Mouse (Mus musculus) ovary, postnatal 14 days (tissue): ENCODE measurements around the gene Enpp4.
A peak's percentile ranks its signal among the peaks of the same experiment; 100 is the strongest.

Experiments
- DNase-seq: peaks from one replicate; pipeline ENCODE4 v3.0.0; 2022; ENCODE audit warnings: low spot score

The Enpp4 gene

DNA sequence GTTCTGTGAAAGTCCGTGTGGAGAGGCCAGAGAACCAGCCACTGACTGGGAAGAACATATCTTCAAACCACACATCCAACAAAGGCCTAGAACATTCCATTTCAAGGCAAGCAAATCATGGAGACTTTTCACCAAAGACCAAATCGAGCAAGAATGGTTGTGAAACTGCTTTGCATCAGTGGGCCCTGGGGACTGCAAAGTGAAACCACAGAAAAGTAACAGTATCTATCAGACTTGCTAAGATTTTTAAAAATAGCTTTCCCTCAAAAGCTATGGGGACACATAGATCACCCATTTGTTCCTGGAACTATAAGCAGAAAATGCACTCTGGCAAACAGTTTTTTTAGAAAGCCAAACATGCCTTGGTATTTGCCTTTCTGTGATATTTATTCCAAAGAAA, 14.7 kb downstream of the Enpp4 start:
- DNase-seq = no peak

DNA sequence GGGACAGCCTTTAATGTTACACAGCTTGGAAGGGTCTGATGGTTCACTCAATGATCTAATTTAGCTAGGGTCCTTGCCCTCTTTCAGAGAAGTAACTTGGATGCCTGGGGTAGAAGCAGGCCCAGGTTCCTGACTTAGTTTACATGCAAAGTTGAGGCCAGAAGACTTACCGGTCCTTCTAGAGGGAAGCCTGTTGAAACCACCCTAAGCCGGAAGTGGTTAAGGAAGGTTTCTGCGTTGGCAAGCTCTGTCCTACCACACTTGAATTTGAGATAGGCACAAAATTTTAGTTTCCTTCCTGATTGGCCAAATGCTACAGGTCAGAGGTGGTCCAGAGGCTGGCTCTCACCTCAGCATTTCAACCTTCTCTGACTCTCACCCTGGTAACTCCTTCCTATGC, 17.4 kb downstream of the Enpp4 start:
- no peak for DNase-seq

DNA sequence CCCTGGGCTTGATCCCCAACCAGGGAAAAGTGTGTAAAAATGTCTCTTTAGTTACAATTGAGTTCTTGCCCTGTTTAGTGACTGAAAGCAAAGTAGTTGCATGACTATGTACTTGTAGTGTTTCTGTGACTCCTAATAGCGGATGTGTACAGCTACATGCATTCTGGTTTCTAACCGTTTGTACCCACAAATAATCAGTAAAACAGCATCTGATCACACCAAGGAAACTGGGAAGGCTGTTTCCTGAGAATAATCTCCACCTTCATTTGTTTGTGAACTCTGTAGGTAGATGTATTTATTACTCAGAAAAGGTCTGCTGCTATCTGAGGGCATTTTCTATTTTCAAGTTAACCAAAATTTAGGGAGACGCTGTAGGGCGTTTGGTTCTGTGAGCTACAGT, 22.5 kb downstream of the Enpp4 start:
- no peak for DNase-seq

DNA sequence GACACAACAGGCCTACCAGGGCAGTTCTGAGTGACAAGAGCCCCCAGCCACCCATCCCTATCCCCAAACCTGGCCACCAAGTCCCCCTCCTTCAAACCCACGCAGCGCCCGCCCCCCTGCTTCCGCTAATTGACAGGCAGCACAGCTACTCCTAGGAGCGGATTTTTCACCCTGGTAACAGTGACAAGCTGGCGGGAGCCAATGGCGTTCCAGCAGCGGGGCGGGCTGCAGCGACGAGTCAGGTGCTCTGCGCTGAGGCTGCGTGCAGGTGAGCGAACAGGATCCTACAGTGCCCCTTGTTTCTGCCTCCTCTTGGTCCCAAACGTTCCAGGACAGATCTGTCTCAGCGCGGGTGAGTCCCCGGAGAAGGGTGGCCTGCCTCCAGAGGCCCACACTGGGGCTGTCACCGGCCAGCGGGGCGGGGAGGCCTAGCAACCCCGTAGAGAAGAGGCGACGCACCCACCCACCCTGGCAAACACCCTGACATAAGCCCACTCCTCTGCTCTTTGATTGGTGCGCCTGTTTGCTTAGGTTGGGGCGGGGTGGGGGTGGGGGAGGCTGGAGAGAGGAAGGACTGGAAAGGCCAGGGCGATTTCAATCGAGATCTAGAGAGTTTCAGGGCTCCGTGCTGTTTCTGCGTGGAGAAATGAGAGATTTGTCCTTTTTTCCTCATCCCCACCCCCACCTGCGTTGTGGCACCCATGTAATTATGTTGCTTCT, 26.8 kb downstream of the Enpp4 start, which contains the start of gene Enpp5:
Gene Enpp5 (plus strand): TSS at position 183 of the 720 bp plus-strand sequence.
- peak; percentile 69 for DNase-seq

DNA sequence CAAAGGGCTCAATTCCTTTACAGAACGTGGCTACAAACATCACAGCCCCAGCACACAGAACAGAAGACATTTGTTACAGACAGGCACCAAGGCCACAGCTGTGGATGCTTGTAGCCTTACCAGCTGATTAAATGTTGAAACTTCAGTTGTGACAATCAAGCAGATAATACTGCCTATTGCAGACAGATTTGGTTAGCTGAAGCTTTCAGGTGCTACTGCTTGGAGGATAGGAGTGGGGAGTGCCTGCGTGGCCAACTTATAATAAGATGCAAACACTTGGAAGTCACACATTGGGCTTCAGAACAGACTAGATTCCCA, 27.8 kb downstream of the Enpp4 start:
- no peak for DNase-seq

DNA sequence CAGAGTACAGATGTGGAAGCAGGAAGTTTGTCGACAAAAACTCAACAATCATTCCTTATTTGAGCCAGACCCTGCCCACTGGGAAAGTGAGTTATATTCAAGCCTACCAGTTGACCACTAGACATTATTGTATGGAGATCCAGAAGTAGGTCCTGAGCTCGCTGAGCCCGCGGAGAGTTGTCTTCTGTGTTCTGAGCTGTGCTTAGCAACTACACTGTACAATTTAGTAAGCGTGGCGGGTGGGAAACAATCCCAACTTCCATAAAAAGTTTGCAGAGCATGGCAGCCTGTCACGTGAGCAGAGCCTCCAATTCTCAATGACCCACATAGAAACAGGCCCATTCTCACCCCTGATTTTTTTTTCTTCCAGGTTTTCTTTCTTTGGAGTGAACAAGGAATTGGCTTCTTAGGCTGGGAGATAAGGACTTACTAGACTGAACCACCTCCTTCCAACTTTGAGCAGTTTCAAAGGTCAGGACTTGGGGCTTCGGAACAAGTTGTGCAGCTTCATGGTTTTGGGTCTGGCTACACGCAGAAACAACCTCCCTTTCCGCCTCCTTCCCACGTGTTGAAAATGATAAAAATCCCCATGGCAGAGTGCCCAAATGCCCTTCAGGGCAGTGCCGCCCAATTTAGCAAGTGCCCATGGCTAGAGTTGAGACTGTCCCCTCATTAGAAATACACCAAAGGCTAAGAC, 28.3 kb downstream of the Enpp4 start:
- no peak for DNase-seq

DNA sequence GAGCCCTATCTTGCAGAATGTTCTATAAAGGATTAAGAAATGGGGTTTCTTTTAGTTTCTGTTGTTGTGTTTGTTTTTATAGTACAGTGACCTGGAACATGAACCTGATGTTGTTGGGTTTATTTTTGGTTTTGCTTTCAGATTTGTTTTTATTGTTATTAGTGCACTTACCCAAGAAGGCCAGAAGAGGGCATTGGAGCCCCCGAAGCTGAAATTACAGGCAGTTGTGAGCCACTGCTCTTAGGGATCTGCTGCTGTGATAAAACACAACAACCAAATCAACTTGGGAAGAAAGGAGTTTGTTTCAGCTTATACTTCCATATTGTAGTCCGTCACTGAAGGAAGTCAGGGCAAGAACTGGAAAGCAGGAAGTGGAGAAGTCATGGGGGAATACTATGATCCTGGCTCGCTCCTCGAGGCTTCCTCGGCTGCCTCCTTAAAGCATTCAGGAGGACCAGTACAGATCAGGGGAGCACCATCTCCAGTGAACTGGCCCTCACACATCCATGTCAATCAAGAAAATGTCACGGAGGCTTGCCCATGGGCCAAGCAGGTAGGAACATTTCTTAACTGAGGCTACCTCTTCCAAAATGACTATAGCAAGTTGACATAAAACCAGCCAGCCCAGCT, 29.4 kb downstream of the Enpp4 start:
- DNase-seq = no peak

DNA sequence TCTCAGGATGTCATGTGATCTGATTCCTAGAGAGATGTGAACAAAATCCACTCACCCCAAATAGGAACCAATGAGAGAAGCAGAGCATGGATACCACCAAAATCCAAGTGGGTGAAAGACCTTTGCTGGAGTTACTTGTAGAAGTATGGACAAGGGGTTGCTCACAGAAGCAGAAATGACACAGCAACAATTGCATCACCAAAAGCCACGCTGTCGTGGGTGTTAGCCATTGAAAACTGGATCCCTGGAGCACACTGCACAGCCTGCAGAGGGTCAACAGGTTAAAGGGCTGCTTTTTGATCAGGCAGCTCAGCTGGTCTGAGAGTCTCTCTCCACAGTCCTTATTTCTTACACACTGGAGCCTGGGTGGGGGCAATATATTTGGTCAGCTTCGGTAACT, 30.0 kb downstream of the Enpp4 start:
- no peak for DNase-seq

DNA sequence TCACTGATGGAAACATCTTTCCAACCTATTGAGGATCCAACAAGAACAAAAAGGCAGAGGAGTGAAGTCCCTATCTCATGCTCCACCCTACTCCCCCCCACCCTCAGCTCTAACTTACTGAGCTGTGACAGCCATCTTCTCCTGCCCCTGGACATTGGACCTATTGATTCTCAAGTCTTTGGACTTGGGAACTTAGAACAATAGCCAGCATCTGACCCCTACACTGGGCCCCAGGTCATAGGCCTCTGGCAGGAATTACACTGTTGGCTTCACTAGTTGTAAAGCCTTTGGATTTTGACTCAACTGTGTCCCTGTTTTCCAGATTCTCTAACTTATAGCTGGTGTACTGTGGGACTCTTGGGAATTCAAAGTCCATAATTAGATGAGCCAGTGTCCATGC, 33.9 kb downstream of the Enpp4 start:
- no peak for DNase-seq

DNA sequence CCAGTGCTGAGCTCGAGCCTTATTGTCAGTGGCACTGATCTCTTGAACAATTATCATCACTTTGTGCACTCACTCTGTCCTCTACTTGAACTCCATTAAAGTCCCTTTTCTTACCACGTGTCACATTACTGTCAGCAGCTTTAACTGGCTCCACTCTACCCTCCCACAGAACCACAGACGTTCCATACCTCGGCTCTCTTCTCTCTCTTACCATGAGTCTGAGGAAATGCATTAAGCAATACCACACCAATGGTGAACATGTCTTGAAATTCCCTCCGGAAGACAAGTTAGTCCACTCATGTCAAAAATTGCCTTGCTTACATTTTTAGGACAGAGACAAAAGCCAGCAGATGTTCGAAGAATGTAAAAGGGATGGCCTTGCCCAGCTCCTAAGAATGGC, 36.7 kb downstream of the Enpp4 start:
- DNase-seq = no peak

DNA sequence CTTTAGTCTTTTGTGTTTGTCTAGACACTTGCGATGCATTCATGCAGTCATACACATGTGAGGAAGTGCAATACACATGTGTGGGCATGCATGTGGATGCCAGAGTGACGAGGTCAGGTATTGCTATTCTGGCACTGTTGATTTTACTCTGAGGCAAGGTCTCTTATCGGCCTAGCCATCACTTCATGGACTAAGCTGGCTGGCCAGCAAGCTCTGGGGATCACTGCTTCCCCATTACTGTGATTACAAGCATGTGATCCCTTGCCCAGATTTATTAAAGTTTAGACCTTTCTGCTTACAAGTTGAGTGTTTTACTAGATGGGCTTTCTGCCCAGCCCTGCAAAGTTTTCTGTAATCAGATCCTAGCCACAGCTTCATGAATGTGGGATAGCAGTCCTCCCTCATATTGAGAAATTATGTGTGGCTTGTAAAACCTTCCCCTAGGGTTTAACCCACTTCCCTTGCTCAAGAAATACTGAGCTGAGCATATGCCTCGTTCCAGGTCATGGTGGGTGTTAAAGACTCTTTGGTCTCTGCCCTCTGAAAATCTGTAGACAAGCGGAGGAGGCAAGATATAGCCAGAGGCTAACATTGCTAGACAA, 44.2 kb downstream of the Enpp4 start:
- DNase-seq = no peak

DNA sequence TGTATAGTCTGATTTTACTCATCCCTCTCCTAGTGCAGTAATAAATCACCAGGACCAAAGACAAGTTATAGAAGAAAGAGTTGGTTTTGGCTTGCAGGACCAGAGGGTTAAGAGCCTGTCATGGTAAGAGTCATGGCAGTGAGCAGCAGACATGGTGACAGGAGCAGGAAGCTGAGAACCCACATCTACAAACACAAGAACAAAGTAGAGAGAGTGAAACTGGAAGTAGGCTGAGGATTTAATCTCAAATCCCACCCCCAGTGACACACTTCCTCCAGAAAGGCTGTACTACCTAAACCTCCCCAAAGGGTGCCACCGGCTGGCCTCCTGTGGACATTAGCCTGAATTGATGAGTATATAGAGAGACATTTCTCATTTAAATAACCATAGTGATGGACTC, 44.8 kb downstream of the Enpp4 start:
- DNase-seq = no peak

DNA sequence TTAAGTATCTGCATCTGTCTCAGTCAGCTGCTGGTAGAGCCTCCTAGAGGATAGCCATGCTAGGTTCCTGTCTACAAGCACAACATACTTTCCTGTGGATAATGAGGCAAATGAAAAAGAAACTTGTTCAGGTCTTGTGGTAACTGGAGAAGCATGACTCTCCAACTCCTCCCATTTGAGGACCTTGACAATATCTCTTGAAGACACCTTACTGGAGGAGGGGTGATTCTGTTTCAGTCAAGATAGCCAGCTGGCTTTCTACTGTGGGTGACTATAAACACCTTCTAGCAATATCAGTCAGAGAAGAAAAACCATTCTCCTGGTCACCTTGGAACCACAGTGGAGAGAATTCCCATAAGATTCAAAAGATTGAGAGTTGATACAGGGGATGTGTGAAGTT, 47.5 kb downstream of the Enpp4 start:
- no peak for DNase-seq

DNA sequence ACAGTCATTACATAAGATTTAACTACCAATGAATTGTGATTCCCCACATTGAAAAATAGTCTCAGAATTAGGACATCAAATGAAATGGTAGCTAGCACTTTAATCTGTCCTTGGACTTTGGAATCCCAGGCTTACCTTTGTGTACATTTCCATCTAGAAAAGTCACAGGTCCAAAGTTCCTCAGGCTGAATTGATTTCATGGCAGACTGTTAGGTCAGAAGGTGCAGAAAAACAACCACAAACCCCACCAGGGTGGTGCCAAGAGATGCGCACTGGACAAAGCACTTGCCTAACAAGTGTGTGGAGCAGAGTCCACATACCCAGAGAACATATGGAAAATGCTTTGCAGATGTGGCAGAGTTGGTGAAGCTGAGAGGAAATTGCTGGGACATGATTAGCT, 48.5 kb downstream of the Enpp4 start:
- DNase-seq = no peak

DNA sequence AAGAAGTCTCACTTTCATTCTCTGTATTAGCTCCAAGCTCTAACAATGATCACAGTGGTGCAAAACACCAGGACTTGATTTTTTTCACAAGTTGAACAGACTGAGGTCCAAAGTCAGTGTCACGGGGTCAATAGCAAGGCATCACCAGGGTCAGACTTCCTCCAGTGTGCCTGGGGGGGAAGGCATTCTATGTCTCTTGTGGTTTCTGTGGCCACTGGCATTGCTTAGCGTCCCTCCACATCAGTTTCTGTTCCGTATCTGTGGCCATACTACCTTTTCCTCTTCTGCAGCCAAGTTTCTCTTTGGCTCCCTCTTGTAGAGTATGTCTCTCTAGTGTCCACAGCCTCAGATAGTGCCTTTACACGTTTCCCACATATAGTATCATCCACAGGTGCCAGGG, 52.2 kb downstream of the Enpp4 start:
- DNase-seq = no peak
